Comparison of ENCODE assay signal across 8 mouse cellular contexts in the genomic region with DNA sequence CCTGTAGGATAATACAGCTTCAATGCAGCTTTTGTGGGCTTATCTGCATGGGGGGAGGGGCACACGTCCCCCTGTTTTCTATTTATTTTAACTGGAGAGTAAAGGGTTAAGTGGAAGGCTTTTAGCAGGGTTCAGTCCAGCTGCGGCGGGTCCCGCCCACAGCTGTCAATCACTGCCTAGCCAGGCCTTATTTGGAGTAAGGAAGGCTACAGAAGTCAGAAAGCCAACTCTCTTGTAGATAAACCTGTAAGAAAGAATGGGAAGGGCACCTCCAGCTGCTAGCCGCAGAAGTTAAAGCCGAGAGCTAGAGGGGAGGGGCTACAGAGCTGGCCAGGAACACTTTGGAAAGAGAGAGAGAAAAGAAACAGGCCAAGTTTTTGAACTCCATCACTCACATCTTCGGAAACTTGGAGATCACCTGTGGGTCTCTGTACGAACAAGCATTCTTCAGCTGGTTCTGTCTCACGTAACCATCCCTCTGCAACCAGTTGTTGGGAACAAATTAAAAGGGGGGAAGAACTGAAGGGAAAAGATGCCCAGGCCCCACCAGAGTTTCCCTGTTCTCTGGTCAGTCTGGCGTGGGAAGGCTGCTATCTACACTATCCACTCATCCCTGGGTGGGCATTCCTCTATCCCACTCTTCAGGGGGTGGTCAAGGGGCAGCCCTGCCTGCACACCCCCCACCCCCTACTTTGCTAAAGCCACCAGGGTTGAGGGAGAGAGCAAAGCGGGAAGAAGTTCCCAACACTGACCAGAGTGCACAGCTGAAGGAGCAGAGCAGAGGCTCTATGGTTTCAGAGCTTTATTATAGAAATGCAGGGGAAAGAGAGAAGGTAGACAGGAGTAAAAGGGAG.
DNase-seq lines count a peak whose midpoint lies in the region; ATAC-seq lines count a peak whose summit lies in the region.
"Had no signal": no experiment of that assay in that cellular context is flagged by ENCODE, and none has a peak within 500 bp of the region (broad histone marks: within the 10 kb centered on the region; RNA-seq: fewer than 3 reads in every experiment).

No protein-coding gene starts in this region.

- no peak overlapping the region for H3K9ac ChIP-seq in hindbrain, embryonic 11.5 days (ENCODE audit: low read depth, low read length)

- no peaks in the 10 kb centered on the region for H3K27me3 ChIP-seq in hindbrain, embryonic 11.5 days (ENCODE audit: control insufficient read depth, insufficient read depth, low read length)
- no peaks in the 10 kb centered on the region for H3K27me3 ChIP-seq in midbrain, embryonic 10.5 days (ENCODE audit: low read depth, poor library complexity, severe bottlenecking)

- H3K9me3 ChIP-seq in hindbrain, embryonic 11.5 days (ENCODE audit: control insufficient read depth, low read length): no peaks in the 10 kb centered on the region
- no peaks in the 10 kb centered on the region for H3K9me3 ChIP-seq in midbrain, embryonic 10.5 days (replicated peaks)

- peak; percentile 83 for DNase-seq in R1 (ENCODE audit: low read depth, low spot score)
- peak; percentile 82 for DNase-seq in embryo, embryonic 10 days (ENCODE audit: low spot score)
- DNase-seq in hindbrain, embryonic 11.5 days (ENCODE audit: low spot score): peak; percentile 61
- peak; percentile 71 for DNase-seq in midbrain, embryonic 10.5 days (ENCODE audit: low spot score)
- DNase-seq in cerebellum, adult 8-10 months: no peak
- no peak for DNase-seq in thymus, postnatal 14 days
- no peak for DNase-seq in left cerebral cortex, postnatal 36 days (ENCODE audit: low spot score in 2 of 2)
- DNase-seq: lung, postnatal 4 days had no signal

- H3K4me1 ChIP-seq in hindbrain, embryonic 11.5 days (replicated peaks; ENCODE audit: control insufficient read depth, insufficient read depth, low read length): no peaks in the 10 kb centered on the region
- peaks cover 37% of the 10 kb centered on the region for H3K4me1 ChIP-seq in midbrain, embryonic 10.5 days

- intact Hi-C loops in left cerebral cortex, postnatal 36 days (cut with DNase I): no loop called here

- no peak overlapping the region for H3K4me2 ChIP-seq in hindbrain, embryonic 11.5 days (replicated peaks; ENCODE audit: low read depth, low read length)

- H3K27ac ChIP-seq in hindbrain, embryonic 11.5 days (ENCODE audit: low read depth, low read length): no peak overlapping the region
- peak overlapping the region; percentile 75 for H3K27ac ChIP-seq in midbrain, embryonic 10.5 days (replicated peaks)

- no peak overlapping the region for H3K4me3 ChIP-seq in hindbrain, embryonic 11.5 days (ENCODE audit: low read depth, low read length)
- no peak overlapping the region for H3K4me3 ChIP-seq in midbrain, embryonic 10.5 days

- 4% methylated on average over 11 of the region's 11 CpGs for WGBS in hindbrain, embryonic 11.5 days
- WGBS in midbrain, embryonic 10.5 days: 9% methylated on average over 11 of the region's 11 CpGs

- no peaks in the 10 kb centered on the region for H3K36me3 ChIP-seq in hindbrain, embryonic 11.5 days (ENCODE audit: control insufficient read depth, insufficient read depth, low read length)
- no peaks in the 10 kb centered on the region for H3K36me3 ChIP-seq in midbrain, embryonic 10.5 days

- ATAC-seq in hindbrain, embryonic 11.5 days (ENCODE audit: low FRiP score): peak; percentile 84

Comparison
In these comparisons a context has a peak if more than half of its experiments do, and no peak if none do; other contexts are left out.
1. DNase-seq: peak in R1 (single experiment), embryo, embryonic 10 days (single experiment), hindbrain, embryonic 11.5 days (single experiment) and midbrain, embryonic 10.5 days (single experiment); none in cerebellum, adult 8-10 months (single experiment), thymus, postnatal 14 days (single experiment) and left cerebral cortex, postnatal 36 days (0 of 2).